Mouse (Mus musculus) MEL (cell line): ENCODE measurements around the gene Igsf8. TPM values are rescaled to one million over a fixed set of nuclear protein-coding genes. Genes with fewer than 3 reads are reported as not detected.

Source experiments
- DNase-seq: peaks from one replicate; pipeline ENCODE4 v3.0.0; 2011; ENCODE audit warnings: low read depth, low spot score
- H3K27ac ChIP-seq: 2 replicates; pipeline ENCODE4 v1.5.1; 2012; ENCODE audit warnings: low read depth, mild to moderate bottlenecking, control low read depth, low read length, moderate library complexity; ENCODE audit not compliant: control insufficient read depth
- H3K27me3 ChIP-seq, 2 experiments: fragments of 150-350 bp in 1 of 2; sonication (generic) in 1 of 2; 2 replicates each; pipeline ENCODE4 v1.6.1; 2012; ENCODE audit warnings: low read length in 2 of 2, mild to moderate bottlenecking in 2 of 2, improper control_type of control experiment in 1 of 2, moderate library complexity in 1 of 2; ENCODE audit not compliant: insufficient read depth in 2 of 2, control insufficient read depth in 1 of 2
- H3K36me3 ChIP-seq, 2 experiments: 2 replicates each; pipeline ENCODE4 v1.6.1; 2012 to 2014; ENCODE audit warnings: low read length in 2 of 2, improper control_type of control experiment in 1 of 2, inconsistent platforms in 1 of 2, mild to moderate bottlenecking in 1 of 2; ENCODE audit not compliant: insufficient read depth in 2 of 2, control insufficient read depth in 1 of 2
- H3K4me1 ChIP-seq, 2 experiments: fragments of 150-350 bp in 1 of 2; sonication (generic) in 1 of 2; 2 replicates each; pipeline ENCODE4 v1.6.1; 2012; ENCODE audit warnings: low read length in 2 of 2, improper control_type of control experiment in 1 of 2, mild to moderate bottlenecking in 1 of 2; ENCODE audit not compliant: insufficient read depth in 2 of 2, control insufficient read depth in 1 of 2
- H3K4me3 ChIP-seq, 2 experiments: fragments of 150-350 bp in 1 of 2; sonication (generic) in 1 of 2; 2 replicates each; pipeline ENCODE4 v1.5.1; 2012; ENCODE audit warnings: low read depth in 2 of 2, low read length in 2 of 2, mild to moderate bottlenecking in 2 of 2, moderate library complexity in 2 of 2, control low read depth in 1 of 2, improper control_type of control experiment in 1 of 2; ENCODE audit not compliant: control insufficient read depth in 1 of 2, insufficient read depth in 1 of 2
- H3K79me2 ChIP-seq: 2 replicates; pipeline ENCODE4 v1.6.1; 2012; ENCODE audit warnings: mild to moderate bottlenecking, low read length, moderate library complexity; ENCODE audit not compliant: control insufficient read depth, poor library complexity, insufficient read depth
- H3K9ac ChIP-seq: 2 replicates; pipeline ENCODE4 v1.6.1; 2012; ENCODE audit warnings: low read depth, mild to moderate bottlenecking, control low read depth, low read length, moderate library complexity; ENCODE audit not compliant: control insufficient read depth, poor library complexity, severe bottlenecking
- H3K9me3 ChIP-seq: fragments of 150-350 bp; sonication (generic); replicated peaks from 2 replicates; pipeline ENCODE4 v1.6.1; 2012; ENCODE audit warnings: mild to moderate bottlenecking, low read length, improper control_type of control experiment, moderate library complexity; ENCODE audit not compliant: insufficient read depth
- CHD2 ChIP-seq: IDR thresholded peaks from 2 replicates; pipeline ENCODE4 v1.6.1; 2011; ENCODE audit warnings: low read length, improper control_type of control experiment
- CTCF ChIP-seq, 3 experiments: IDR thresholded peaks in 2 of 3; conservative IDR thresholded peaks in 1 of 3; 2 replicates each; pipeline ENCODE4 v1.5.1; 2011 to 2012; ENCODE audit warnings: low read length in 3 of 3, low read depth in 2 of 3, mild to moderate bottlenecking in 2 of 3, improper control_type of control experiment in 1 of 3, inconsistent platforms in 1 of 3, mixed read lengths in 1 of 3, moderate library complexity in 1 of 3; ENCODE audit not compliant: control insufficient read depth in 1 of 3, insufficient read depth in 1 of 3, poor library complexity in 1 of 3, severe bottlenecking in 1 of 3
- ELF1 ChIP-seq: IDR thresholded peaks from 2 replicates; pipeline ENCODE4 v1.6.1; 2014; ENCODE audit warnings: low read depth, mild to moderate bottlenecking, inconsistent platforms, low read length, improper control_type of control experiment, moderate library complexity
- EP300 ChIP-seq, 2 experiments: IDR thresholded peaks; 2 replicates each; pipeline ENCODE4 v1.6.1; 2011; ENCODE audit warnings: improper control_type of control experiment in 2 of 2, low read length in 2 of 2, low read depth in 1 of 2, mild to moderate bottlenecking in 1 of 2
- ETS1 ChIP-seq: IDR thresholded peaks from 2 replicates; pipeline ENCODE4 v1.6.1; 2012; ENCODE audit warnings: low read depth, mild to moderate bottlenecking, inconsistent platforms, low read length, improper control_type of control experiment, moderate library complexity
- GATA1 ChIP-seq: IDR thresholded peaks from 2 replicates; pipeline ENCODE4 v1.6.1; 2011; ENCODE audit warnings: low read depth, low read length, improper control_type of control experiment
- JUND ChIP-seq: IDR thresholded peaks from 2 replicates; pipeline ENCODE4 v1.6.1; 2011; ENCODE audit warnings: low read depth, mild to moderate bottlenecking, improper control_type of control experiment, low read length
- MEF2A ChIP-seq: IDR thresholded peaks from 2 replicates; pipeline ENCODE4 v1.6.1; 2014; ENCODE audit warnings: low read depth, mild to moderate bottlenecking, inconsistent platforms, low read length, improper control_type of control experiment; ENCODE audit not compliant: poor library complexity, insufficient replicate concordance, severe bottlenecking; ENCODE audit errors: extremely low read depth
- MYB ChIP-seq: IDR thresholded peaks from 2 replicates; pipeline ENCODE4 v1.6.1; 2011; ENCODE audit warnings: mild to moderate bottlenecking, low read depth, low read length, improper control_type of control experiment
- MYC ChIP-seq: IDR thresholded peaks from 2 replicates; pipeline ENCODE4 v1.6.1; 2011; ENCODE audit warnings: low read depth, mild to moderate bottlenecking, low read length, improper control_type of control experiment, moderate library complexity
- NRF1 ChIP-seq: IDR thresholded peaks from 2 replicates; pipeline ENCODE4 v1.6.1; 2014; ENCODE audit warnings: low read depth, mild to moderate bottlenecking, inconsistent platforms, low read length, improper control_type of control experiment, moderate library complexity; ENCODE audit not compliant: poor library complexity, insufficient read depth, severe bottlenecking
- POLR2A ChIP-seq, 2 experiments: IDR thresholded peaks; 2 replicates each; pipeline ENCODE4 v1.6.1; 2011 to 2012; ENCODE audit warnings: low read length in 2 of 2, mild to moderate bottlenecking in 2 of 2, control low read depth in 1 of 2, improper control_type of control experiment in 1 of 2, low read depth in 1 of 2, moderate library complexity in 1 of 2; ENCODE audit not compliant: control insufficient read depth in 1 of 2, insufficient read depth in 1 of 2, poor library complexity in 1 of 2
- POLR2AphosphoS5 ChIP-seq: IDR thresholded peaks from 2 replicates; pipeline ENCODE4 v1.6.1; 2012; ENCODE audit warnings: low read depth, borderline replicate concordance, mild to moderate bottlenecking, inconsistent platforms, low read length, moderate library complexity, mixed read lengths
- RAD21 ChIP-seq: IDR thresholded peaks from 2 replicates; pipeline ENCODE4 v1.6.1; 2011; ENCODE audit warnings: mild to moderate bottlenecking, low read depth, low read length, improper control_type of control experiment
- RCOR1 ChIP-seq: IDR thresholded peaks from 2 replicates; pipeline ENCODE4 v1.6.1; 2012; ENCODE audit warnings: low read depth, mild to moderate bottlenecking, inconsistent platforms, low read length, improper control_type of control experiment
- SIN3A ChIP-seq: IDR thresholded peaks from 2 replicates; pipeline ENCODE4 v1.6.1; 2012; ENCODE audit warnings: low read length, improper control_type of control experiment, inconsistent platforms
- SMC3 ChIP-seq: IDR thresholded peaks from 2 replicates; pipeline ENCODE4 v1.6.1; 2011; ENCODE audit warnings: low read depth, low read length, improper control_type of control experiment
- TAL1 ChIP-seq: IDR thresholded peaks from 2 replicates; pipeline ENCODE4 v1.6.1; 2012; ENCODE audit warnings: mild to moderate bottlenecking, inconsistent platforms, low read length, moderate library complexity, mixed read lengths
- USF1 ChIP-seq: IDR thresholded peaks from 2 replicates; pipeline ENCODE4 v1.6.1; 2014; ENCODE audit warnings: low read depth, mild to moderate bottlenecking, inconsistent platforms, low read length, improper control_type of control experiment, moderate library complexity
- ZC3H11A ChIP-seq: IDR thresholded peaks from 2 replicates; pipeline ENCODE4 v1.6.1; 2012; ENCODE audit warnings: low read depth, mild to moderate bottlenecking, inconsistent platforms, low read length, improper control_type of control experiment
- ZKSCAN1 ChIP-seq: IDR thresholded peaks from 2 replicates; pipeline ENCODE4 v1.6.1; 2012; ENCODE audit warnings: low read depth, mild to moderate bottlenecking, inconsistent platforms, low read length, improper control_type of control experiment, moderate library complexity
- ZMIZ1 ChIP-seq: IDR thresholded peaks from 2 replicates; pipeline ENCODE4 v1.6.1; 2012; ENCODE audit warnings: low read depth, mild to moderate bottlenecking, inconsistent platforms, low read length, improper control_type of control experiment, moderate library complexity
- ZNF384 ChIP-seq: IDR thresholded peaks from 2 replicates; pipeline ENCODE4 v1.6.1; 2012; ENCODE audit warnings: low read depth, mild to moderate bottlenecking, inconsistent platforms, low read length, improper control_type of control experiment
- polyA plus RNA-seq, 2 experiments: library from polyadenylated mRNA; stranded (reverse) in 1 of 2; unstranded in 1 of 2; fragments of >175 nt in 1 of 2; fragments of >200 nt in 1 of 2; gene quantifications; 2 replicates each; pipeline versions ENCODE4 v1.2.1 to v1.2.4; 2012; ENCODE audit warnings: low replicate concordance in 2 of 2, low read depth in 1 of 2; ENCODE audit not compliant: insufficient read length in 2 of 2, insufficient read depth in 1 of 2, missing spikeins in 1 of 2
- total RNA-seq: library from RNA; depleted of rRNA; stranded (reverse); fragments of 300-350 nt; gene quantifications from 2 replicates; pipeline ENCODE4 v1.2.3, GENCODE M21; 2012

Igsf8 gene
- total and polyA plus RNA-seq, 3 experiments: 88.0 to 97.2 TPM; not detected in 1

GRCm38 (mm10) chr1:172323801-172324359 lies 62.4 kb downstream of the Igsf8 start:
- Histone ChIP-seq H3K9ac (no peak overlapping the region), H3K4me3 (no peak overlapping the region), H3K4me1 (no peaks in the 10 kb centered on the region), H3K27ac (no peak overlapping the region), H3K27me3 (no peaks in the 10 kb centered on the region; a peak in 1 of 4 replicates)
- no peak for TF ChIP-seq ZNF384
- TF ChIP-seq JUND: no peak
- TF ChIP-seq NRF1: no peak
- no peak for TF ChIP-seq ZKSCAN1
- no peak for TF ChIP-seq POLR2AphosphoS5
- TF ChIP-seq EP300 (IDR thresholded peaks at IDR 0.05; ENCODE audit: low read depth in 1 of 2, low read length in 2 of 2): peak in 1 of 2 experiments; percentile 26; a peak in 1 of 4 replicates
- TF ChIP-seq MEF2A: no peak
- no peak for TF ChIP-seq ZMIZ1
- TF ChIP-seq POLR2A (IDR thresholded peaks at IDR 0.05; ENCODE audit: control insufficient read depth in 1 of 2, insufficient read depth in 1 of 2, low read depth in 1 of 2, low read length in 2 of 2, poor library complexity in 1 of 2): no peak
- no peak for TF ChIP-seq MYB
- no peak for TF ChIP-seq ETS1
- no peak for TF ChIP-seq USF1
- no peak for TF ChIP-seq TAL1
- no peak for TF ChIP-seq RCOR1
- no peak for TF ChIP-seq CHD2
- TF ChIP-seq GATA1: 0 out of 2 replicates have a peak, but pooled peaks have one; percentile 7
- TF ChIP-seq, all 39 proteins: peak for 2
- H3K79me2 ChIP-seq: no peaks in the 10 kb centered on the region
- no peak for DNase-seq
- H3K36me3 ChIP-seq: no peaks in the 10 kb centered on the region; a peak in 1 of 4 replicates
- H3K9me3 ChIP-seq: no peaks in the 10 kb centered on the region

- H3K36me3 ChIP-seq: no peaks in the 10 kb centered on the region; a peak in 1 of 4 replicates
- H3K79me2 ChIP-seq: no peaks in the 10 kb centered on the region
- H3K4me3 ChIP-seq: no peak overlapping the region
- H3K27me3 ChIP-seq: no peaks in the 10 kb centered on the region; a peak in 1 of 4 replicates
- TF ChIP-seq ZC3H11A (peak; percentile 73), SMC3 (peak; percentile 83), MYC (no peak), RAD21 (peak; percentile 83), SIN3A (peak; percentile 42; the same call in 1 of the 2 replicates), CTCF (IDR thresholded peaks at IDR 0.05 in 2 of 3, conservative IDR thresholded peaks at IDR 0.05 in 1 of 3; ENCODE audit: control insufficient read depth in 1 of 3, insufficient read depth in 1 of 3, low read depth in 2 of 3, low read length in 3 of 3, poor library complexity in 1 of 3, severe bottlenecking in 1 of 3) (peak; percentile 81 to 94 (median 94)), ELF1 (0 out of 2 replicates have a peak, but pooled peaks have one; percentile 12), NRF1 (no peak), JUND (no peak)
- no peak overlapping the region for H3K9ac ChIP-seq
- peak; percentile 85 for DNase-seq
- H3K4me1 ChIP-seq: no peaks in the 10 kb centered on the region
- H3K27ac ChIP-seq: no peak overlapping the region
- no peaks in the 10 kb centered on the region for H3K9me3 ChIP-seq
Observed at GRCm38 (mm10) chr1:172324725-172325124, 63.3 kb downstream of the Igsf8 start.
